Mouse (Mus musculus): ENCODE measurements at regions not wholly inside any gene's neighbourhood (a gene's known extent, or its start where the extent isn't known, plus 50 kb on each side); places are given as distances from the start of the nearest gene placed in this dataset.
A peak's percentile ranks its signal among the peaks of the same experiment; 100 is the strongest.

GRCm38 (mm10) chr15:50580811-50581210, 3303.9 kb upstream of the Gm7489 start:
- peak; percentile 74; the same call in 1 of the 2 replicates for ATAC-seq (ENCODE audit: insufficient read depth)

GRCm38 (mm10) chr15:50583951-50584350, 3300.8 kb upstream of the Gm7489 start:
- TF ChIP-seq CTCF (IDR thresholded peaks at IDR 0.05; ENCODE audit: low read depth) (no peak), EP300 (IDR thresholded peaks at IDR 0.05; ENCODE audit: low read depth) (no peak)
- DNase-seq (ENCODE audit: low read depth in 3 of 3, low spot score in 3 of 3) = no peak
- H3K4me1 ChIP-seq (replicated peaks; ENCODE audit: control insufficient read depth in 2 of 2, insufficient read depth in 2 of 2, low read length in 1 of 2) = no peaks in the 10 kb centered on the region
- ATAC-seq (ENCODE audit: insufficient read depth) = no peak
- no peaks in the 10 kb centered on the region for H3K27me3 ChIP-seq (ENCODE audit: control insufficient read depth, insufficient read depth, low read length)
- no peak overlapping the region for H3K27ac ChIP-seq
- no peak overlapping the region for H3K4me3 ChIP-seq (ENCODE audit: insufficient read depth in 1 of 2, low read depth in 2 of 2, low read length in 2 of 2)
- H3K9me3 ChIP-seq (ENCODE audit: control insufficient read depth, low read length) = no peaks in the 10 kb centered on the region
- H3K4me2 ChIP-seq (ENCODE audit: low read depth) = no peak overlapping the region
- H3K36me3 ChIP-seq (replicated peaks; ENCODE audit: control insufficient read depth, insufficient read depth, low read depth) = no peaks in the 10 kb centered on the region
- H3K9ac ChIP-seq (replicated peaks) = no peak overlapping the region

More at GRCm38 (mm10) chr15:50580811-50581210, 3303.9 kb upstream of the Gm7489 start:
- TF ChIP-seq EP300 (IDR thresholded peaks at IDR 0.05; ENCODE audit: low read depth) = no peak
- no peak for TF ChIP-seq CTCF (IDR thresholded peaks at IDR 0.05; ENCODE audit: low read depth)
- Histone ChIP-seq H3K4me2 (ENCODE audit: low read depth) (no peak overlapping the region), H3K9me3 (ENCODE audit: control insufficient read depth, low read length) (no peaks in the 10 kb centered on the region), H3K36me3 (replicated peaks; ENCODE audit: control insufficient read depth, insufficient read depth, low read depth) (no peaks in the 10 kb centered on the region), H3K27ac (no peak overlapping the region), H3K9ac (replicated peaks) (no peak overlapping the region), H3K4me1 (replicated peaks; ENCODE audit: control insufficient read depth in 2 of 2, insufficient read depth in 2 of 2, low read length in 1 of 2) (no peaks in the 10 kb centered on the region), H3K4me3 (ENCODE audit: insufficient read depth in 1 of 2, low read depth in 2 of 2, low read length in 2 of 2) (no peak overlapping the region), H3K27me3 (ENCODE audit: control insufficient read depth, insufficient read depth, low read length) (no peaks in the 10 kb centered on the region)
- 54% methylated on average over 5 of the region's 5 CpGs for WGBS (ENCODE audit: insufficient replicate concordance)
- peak in 2 of 3 experiments; percentile 1 to 4 for DNase-seq (ENCODE audit: low read depth in 3 of 3, low spot score in 3 of 3)

GRCm38 (mm10) chr15:50585496-50585895, 3299.2 kb upstream of the Gm7489 start:
- no peak for TF ChIP-seq EP300 (IDR thresholded peaks at IDR 0.05; ENCODE audit: low read depth)
- no peak for TF ChIP-seq CTCF (IDR thresholded peaks at IDR 0.05; ENCODE audit: low read depth)
- no peaks in the 10 kb centered on the region for H3K36me3 ChIP-seq (replicated peaks; ENCODE audit: control insufficient read depth, insufficient read depth, low read depth)
- DNase-seq (ENCODE audit: low read depth in 3 of 3, low spot score in 3 of 3) = no peak
- no peak overlapping the region for H3K4me3 ChIP-seq (ENCODE audit: insufficient read depth in 1 of 2, low read depth in 2 of 2, low read length in 2 of 2)
- H3K9ac ChIP-seq (replicated peaks) = no peak overlapping the region
- no peak overlapping the region for H3K4me2 ChIP-seq (ENCODE audit: low read depth)
- H3K9me3 ChIP-seq (ENCODE audit: control insufficient read depth, low read length) = no peaks in the 10 kb centered on the region
- WGBS (ENCODE audit: insufficient replicate concordance) = 61% methylated on average over 6 of the region's 6 CpGs
- H3K27me3 ChIP-seq (ENCODE audit: control insufficient read depth, insufficient read depth, low read length) = no peaks in the 10 kb centered on the region
- no peak for ATAC-seq (ENCODE audit: insufficient read depth)
- H3K27ac ChIP-seq = no peak overlapping the region
- no peaks in the 10 kb centered on the region for H3K4me1 ChIP-seq (replicated peaks; ENCODE audit: control insufficient read depth in 2 of 2, insufficient read depth in 2 of 2, low read length in 1 of 2)

Measured in liver, embryonic 14.5 days (tissue).